Mouse (Mus musculus) frontal cortex, postnatal 25 days (tissue): Measurements from ENCODE around the gene Knop1.

ENCODE experiments used
- DNase-seq, 2 experiments: peaks; one replicate each; pipeline ENCODE4 v3.0.0; 2022; ENCODE audit warnings: low spot score in 2 of 2

Gene Knop1

GRCm38 (mm10) chr7:118798105-118798570 lies 57.9 kb downstream of the Knop1 start:
- DNase-seq, result no peak

GRCm38 (mm10) chr7:118797600-118797999 lies 58.5 kb downstream of the Knop1 start:
- DNase-seq, result no peak

- no peak for DNase-seq
These were observed 59.2 kb downstream of the Knop1 start for GRCm38 (mm10) chr7:118796838-118797237.

- DNase-seq, result no peak
These were observed 60.3 kb downstream of the Knop1 start for GRCm38 (mm10) chr7:118795779-118796178.

GRCm38 (mm10) chr7:118793899-118794298 lies 62.2 kb downstream of the Knop1 start:
- no peak for DNase-seq
